Mouse (Mus musculus) forebrain, embryonic 12.5 days (tissue): ENCODE results near the gene Rnf185. TPM values are rescaled to one million over a fixed set of nuclear protein-coding genes. Genes with fewer than 3 reads are reported as not detected.
A peak's percentile ranks its signal among the peaks of the same experiment; 100 is the strongest.

Experiments
- ATAC-seq: fragments of 200-750 bp; cut with Nextera tagmentation; 2 replicates; pipeline ENCODE4 v1.8.0; 2017; ENCODE audit warnings: moderate TSS enrichment; ENCODE audit not compliant: low FRiP score
- H3K27ac ChIP-seq: fragments of 300-500 bp; sonication (generic); 2 replicates; pipeline ENCODE4 v1.5.1; 2016; ENCODE audit warnings: mild to moderate bottlenecking
- H3K27me3 ChIP-seq: fragments of 300-500 bp; sonication (generic); 2 replicates; pipeline ENCODE4 v1.6.1; 2016; ENCODE audit warnings: mild to moderate bottlenecking
- H3K36me3 ChIP-seq: fragments of 300-500 bp; sonication (generic); replicated peaks from 2 replicates; pipeline ENCODE4 v1.6.1; 2016; ENCODE audit warnings: mild to moderate bottlenecking
- H3K4me1 ChIP-seq: fragments of 300-500 bp; sonication (generic); 2 replicates; pipeline ENCODE4 v1.6.1; 2016
- H3K4me2 ChIP-seq: fragments of 300-500 bp; sonication (generic); 2 replicates; pipeline ENCODE4 v1.6.1; 2016; ENCODE audit warnings: mild to moderate bottlenecking, moderate library complexity
- H3K4me3 ChIP-seq: fragments of 300-500 bp; sonication (generic); replicated peaks from 2 replicates; pipeline ENCODE4 v1.5.1; 2016; ENCODE audit warnings: mild to moderate bottlenecking
- H3K9ac ChIP-seq: fragments of 300-500 bp; sonication (generic); 2 replicates; pipeline ENCODE4 v1.6.1; 2016; ENCODE audit warnings: mild to moderate bottlenecking
- H3K9me3 ChIP-seq: fragments of 300-500 bp; sonication (generic); 2 replicates; pipeline ENCODE4 v1.6.1; 2016
- WGBS: fragments of 180-500 bp; shearing (Covaris S2); methylation state at CpG from one replicate; pipeline ENCODE4 v1.1.7; 2016; 5-methylcytosine and 5-hydroxymethylcytosine counted together
- polyA plus RNA-seq: library from polyadenylated mRNA; unstranded; fragments of >200 nt; fragmentation: Nextera tagmentation; extraction: Ambion mirVana; gene quantifications from 2 replicates; pipeline ENCODE4 v1.2.1, GENCODE M21; 2016

Rnf185 gene
- polyA plus RNA-seq, 1 experiment from 2014 or later = 42.4 TPM

- 2% methylated on average over 44 of the region's 45 CpGs for WGBS
- Histone ChIP-seq H3K4me3 (peak within 1 kb of the TSS; percentile 75), H3K36me3 (0 out of 2 replicates have a peak, but pooled peaks cover 2% of the 10 kb centered on the region), H3K27me3 (no peaks in the 10 kb centered on the region), H3K9ac (peak within 1 kb of the TSS; percentile 70), H3K4me2 (peak within 1 kb of the TSS; percentile 78), H3K4me1 (peaks cover 10% of the 10 kb centered on the region), H3K9me3 (no peaks in the 10 kb centered on the region), H3K27ac (peak within 1 kb of the TSS; percentile 57; the same call in 1 of the 2 replicates)
- peak; percentile 94 for ATAC-seq
Observed at GRCm38 (mm10) chr11:3408997-3409732, 43.0 kb downstream of the Rnf185 start, which contains the start of gene Limk2. Gene Limk2 (minus strand): TSS chr11:3409189.

- peak overlapping the region; percentile 75 for H3K4me3 ChIP-seq
- H3K9me3 ChIP-seq = no peaks in the 10 kb centered on the region
- peak overlapping the region; percentile 57; the same call in 1 of the 2 replicates for H3K27ac ChIP-seq
- peak overlapping the region; percentile 70 for H3K9ac ChIP-seq
- H3K4me2 ChIP-seq = peak overlapping the region; percentile 78
- H3K36me3 ChIP-seq = no peaks in the 10 kb centered on the region
- peaks cover 10% of the 10 kb centered on the region for H3K4me1 ChIP-seq
- ATAC-seq = peak; percentile 51; the same call in 1 of the 2 replicates
- WGBS = 7% methylated on average over 34 of the region's 34 CpGs
- no peaks in the 10 kb centered on the region for H3K27me3 ChIP-seq
Observed at GRCm38 (mm10) chr11:3408131-3408996, 43.8 kb downstream of the Rnf185 start.

GRCm38 (mm10) chr11:3404287-3405047 lies 47.7 kb downstream of the Rnf185 start:
- 89% methylated on average over 7 of the region's 7 CpGs for WGBS

GRCm38 (mm10) chr11:3403024-3403423 lies 49.1 kb downstream of the Rnf185 start:
- H3K27me3 ChIP-seq = no peaks in the 10 kb centered on the region
- WGBS = 87% methylated on average over 3 of the region's 3 CpGs
- no peak overlapping the region for H3K4me3 ChIP-seq
- peaks cover 5% of the 10 kb centered on the region for H3K4me1 ChIP-seq
- H3K9me3 ChIP-seq = no peaks in the 10 kb centered on the region
- H3K9ac ChIP-seq = no peak overlapping the region
- H3K27ac ChIP-seq = no peak overlapping the region
- H3K4me2 ChIP-seq = no peak overlapping the region
- no peaks in the 10 kb centered on the region for H3K36me3 ChIP-seq
- no peak for ATAC-seq

More at GRCm38 (mm10) chr11:3404287-3405047, 47.7 kb downstream of the Rnf185 start:
- no peaks in the 10 kb centered on the region for H3K27me3 ChIP-seq
- H3K4me1 ChIP-seq = peaks cover 10% of the 10 kb centered on the region
- H3K9ac ChIP-seq = no peak overlapping the region
- no peak for ATAC-seq
- no peak overlapping the region for H3K4me3 ChIP-seq
- no peak overlapping the region for H3K4me2 ChIP-seq
- no peaks in the 10 kb centered on the region for H3K9me3 ChIP-seq
- no peaks in the 10 kb centered on the region for H3K36me3 ChIP-seq
- H3K27ac ChIP-seq = no peak overlapping the region

- Histone ChIP-seq H3K9me3 (no peaks in the 10 kb centered on the region), H3K9ac (no peak overlapping the region), H3K27me3 (no peaks in the 10 kb centered on the region), H3K4me2 (no peak overlapping the region), H3K27ac (no peak overlapping the region), H3K36me3 (no peaks in the 10 kb centered on the region), H3K4me1 (peaks cover 22% of the 10 kb centered on the region), H3K4me3 (no peak overlapping the region)
- ATAC-seq = no peak
- 100% methylated on average over 1 of the region's 1 CpGs for WGBS
Observed at GRCm38 (mm10) chr11:3398318-3398717, 53.8 kb downstream of the Rnf185 start.

GRCm38 (mm10) chr11:3396562-3396961 lies 55.6 kb downstream of the Rnf185 start:
- H3K27ac ChIP-seq = peak overlapping the region; percentile 66; the same call in 1 of the 2 replicates

GRCm38 (mm10) chr11:3396091-3396490 lies 56.1 kb downstream of the Rnf185 start:
- H3K9me3 ChIP-seq = no peaks in the 10 kb centered on the region
- H3K36me3 ChIP-seq = peaks cover 7% of the 10 kb centered on the region
- H3K4me1 ChIP-seq = peaks cover 22% of the 10 kb centered on the region
- no peak overlapping the region for H3K9ac ChIP-seq
- WGBS = 36% methylated on average over 3 of the region's 3 CpGs
- H3K4me3 ChIP-seq = no peak overlapping the region
- 0 out of 2 replicates have a peak overlapping the region, but pooled peaks have one; percentile 66 for H3K27ac ChIP-seq
- no peaks in the 10 kb centered on the region for H3K27me3 ChIP-seq
- no peak overlapping the region for H3K4me2 ChIP-seq
- ATAC-seq = peak; percentile 68

More at GRCm38 (mm10) chr11:3396562-3396961, 55.6 kb downstream of the Rnf185 start:
- peaks cover 7% of the 10 kb centered on the region for H3K36me3 ChIP-seq
- peak; percentile 77 for ATAC-seq
- WGBS = 20% methylated on average over 8 of the region's 8 CpGs
- H3K4me3 ChIP-seq = no peak overlapping the region
- H3K9ac ChIP-seq = no peak overlapping the region
- H3K4me1 ChIP-seq = peaks cover 22% of the 10 kb centered on the region
- H3K4me2 ChIP-seq = 0 out of 2 replicates have a peak overlapping the region, but pooled peaks have one; percentile 4
- H3K27me3 ChIP-seq = no peaks in the 10 kb centered on the region
- H3K9me3 ChIP-seq = no peaks in the 10 kb centered on the region

- no peaks in the 10 kb centered on the region for H3K27me3 ChIP-seq
- ATAC-seq = no peak
- 49% methylated on average over 5 of the region's 5 CpGs for WGBS
- H3K9me3 ChIP-seq = no peaks in the 10 kb centered on the region
- no peak overlapping the region for H3K4me3 ChIP-seq
- H3K9ac ChIP-seq = no peak overlapping the region
- H3K4me2 ChIP-seq = no peak overlapping the region
- H3K4me1 ChIP-seq = peaks cover 22% of the 10 kb centered on the region
- H3K36me3 ChIP-seq = peaks cover 7% of the 10 kb centered on the region
- H3K27ac ChIP-seq = no peak overlapping the region
Observed at GRCm38 (mm10) chr11:3394520-3394919, 57.6 kb downstream of the Rnf185 start.

GRCm38 (mm10) chr11:3392526-3392925 lies 59.6 kb downstream of the Rnf185 start:
- Histone ChIP-seq H3K4me1 (peaks cover 19% of the 10 kb centered on the region), H3K4me3 (no peak overlapping the region), H3K27ac (no peak overlapping the region), H3K9me3 (no peaks in the 10 kb centered on the region), H3K4me2 (no peak overlapping the region), H3K27me3 (no peaks in the 10 kb centered on the region), H3K9ac (no peak overlapping the region), H3K36me3 (peaks cover 7% of the 10 kb centered on the region)
- no peak for ATAC-seq
- WGBS = 86% methylated on average over 8 of the region's 8 CpGs

- Histone ChIP-seq H3K4me1 (0 out of 2 replicates have a peak, but pooled peaks cover 4% of the 10 kb centered on the region), H3K4me3 (no peak overlapping the region), H3K9ac (no peak overlapping the region), H3K27ac (no peak overlapping the region), H3K9me3 (no peaks in the 10 kb centered on the region), H3K36me3 (peaks cover 7% of the 10 kb centered on the region), H3K27me3 (no peaks in the 10 kb centered on the region), H3K4me2 (no peak overlapping the region)
- ATAC-seq = no peak
- WGBS = 89% methylated on average over 5 of the region's 5 CpGs
Observed at GRCm38 (mm10) chr11:3390789-3391188, 61.4 kb downstream of the Rnf185 start.

- Histone ChIP-seq H3K27me3 (no peaks in the 10 kb centered on the region), H3K4me1 (0 out of 2 replicates have a peak, but pooled peaks cover 4% of the 10 kb centered on the region), H3K9ac (no peak overlapping the region), H3K4me2 (no peak overlapping the region), H3K36me3 (peaks cover 7% of the 10 kb centered on the region), H3K27ac (no peak overlapping the region), H3K4me3 (no peak overlapping the region), H3K9me3 (no peaks in the 10 kb centered on the region)
- no peak for ATAC-seq
- 77% methylated on average over 5 of the region's 5 CpGs for WGBS
Observed at GRCm38 (mm10) chr11:3389996-3390395, 62.2 kb downstream of the Rnf185 start.
